Mouse (Mus musculus): ENCODE results near the gene Ahcyl2.

DNA sequence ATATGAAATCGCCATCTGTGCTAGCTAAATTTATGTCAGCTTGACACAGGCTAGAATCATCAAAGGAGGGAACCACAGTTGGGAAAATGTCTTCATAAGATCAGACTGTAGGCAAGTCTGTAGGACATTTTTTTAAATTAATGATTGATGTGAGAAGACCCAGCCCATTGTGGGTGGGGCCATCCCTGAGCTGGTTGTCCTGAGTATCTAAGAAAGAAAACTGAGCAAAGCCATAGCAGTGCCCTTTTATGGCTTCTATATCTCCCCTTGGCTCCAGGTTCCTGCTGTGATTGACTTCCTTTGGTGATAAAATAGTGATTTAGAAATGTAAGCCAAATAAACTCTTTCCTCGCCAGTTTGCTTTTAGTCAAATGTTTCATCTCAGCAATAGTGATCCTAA lies 97.1 kb downstream of the Ahcyl2 start:
- TF ChIP-seq CTCF (IDR thresholded peaks at IDR 0.05; ENCODE audit: low read depth) (no peak), EP300 (IDR thresholded peaks at IDR 0.05; ENCODE audit: low read depth) (no peak)
